Mouse (Mus musculus) T-helper 1 cell (primary cell): ENCODE results near the gene Kcnip4.

Source experiments
- in situ Hi-C: fragments of 300-600 bp; cut with MboI, MseI; formaldehyde crosslinking; loops from one replicate; pipeline ENCODE4 v1.15.1; 2025; ENCODE audit warnings: high pct_unique_total_duplicates

Kcnip4 gene

GRCm38 (mm10) chr5:49524394-49525241 lies at the start of gene Kcnip4:
Kcnip4 (minus strand) TSS chr5:49524907.
- in situ Hi-C loops: no loop called here

DNA sequence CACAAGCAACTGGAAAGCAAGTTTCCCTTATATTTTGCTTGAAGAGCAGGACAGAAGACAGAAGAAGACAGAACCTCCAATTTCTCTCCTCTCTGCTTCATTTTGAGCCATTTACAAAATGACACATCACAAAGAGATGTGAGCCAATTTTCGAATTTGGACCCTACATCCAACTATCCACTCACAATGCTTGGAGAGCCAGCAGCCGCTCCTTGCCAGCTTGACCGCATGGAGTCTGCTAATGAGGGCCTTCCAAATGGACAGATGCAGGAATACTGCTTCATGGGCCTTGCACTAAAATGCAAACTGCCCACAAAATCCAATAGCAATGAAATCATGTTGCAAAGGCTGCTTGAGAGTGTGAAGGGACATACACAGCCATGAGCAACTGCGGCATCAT lies 47.2 kb upstream of the Kcnip4 start:
- in situ Hi-C loops: no loop called here

GRCm38 (mm10) chr5:49563751-49564150 lies 39.0 kb upstream of the Kcnip4 start:
- in situ Hi-C loops: no loop called here

GRCm38 (mm10) chr5:49557436-49557835 lies 32.7 kb upstream of the Kcnip4 start:
- in situ Hi-C loops: no loop called here

DNA sequence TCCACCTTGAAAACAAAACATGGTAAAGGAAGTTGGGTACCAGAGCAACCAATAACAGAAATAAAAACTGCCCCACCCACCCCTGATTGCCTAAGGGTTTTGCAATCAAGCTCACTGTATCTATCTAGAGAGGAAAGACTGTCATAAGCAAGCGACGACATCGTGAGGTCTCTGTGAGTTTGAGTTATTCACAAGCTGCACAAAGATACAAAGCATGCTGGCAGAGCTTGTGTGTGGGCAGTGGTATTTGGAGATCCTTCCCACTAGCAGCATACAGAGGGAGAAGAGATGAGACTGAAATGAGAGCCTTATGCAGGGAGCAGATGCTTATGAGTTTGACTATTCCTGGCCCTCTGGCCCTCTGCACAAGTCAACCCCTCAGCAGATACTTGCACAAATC lies 23.2 kb upstream of the Kcnip4 start:
- in situ Hi-C loops: no loop called here

- in situ Hi-C loops: no loop called here
Measured at GRCm38 (mm10) chr5:49529362-49529761, 4.7 kb upstream of the Kcnip4 start.

DNA sequence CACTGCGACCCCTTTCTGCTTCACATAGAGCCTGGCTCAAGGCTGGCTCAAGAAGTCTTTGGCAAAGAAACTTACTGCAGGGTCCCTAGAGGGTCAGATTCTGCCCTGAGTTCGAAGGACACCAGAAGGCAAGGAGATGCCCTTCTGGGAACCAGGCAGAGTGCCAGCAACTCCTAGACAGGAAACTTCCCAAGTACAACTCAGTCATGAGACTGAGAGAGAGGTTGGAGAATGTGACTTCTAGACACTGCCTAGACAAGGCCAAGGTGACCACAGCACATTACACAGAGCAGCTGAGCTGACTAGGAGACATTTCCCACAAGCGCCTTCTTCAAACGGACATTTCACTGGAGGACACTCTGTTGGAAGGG lies 520 bp upstream of the Kcnip4 start:
- in situ Hi-C loops: no loop called here

DNA sequence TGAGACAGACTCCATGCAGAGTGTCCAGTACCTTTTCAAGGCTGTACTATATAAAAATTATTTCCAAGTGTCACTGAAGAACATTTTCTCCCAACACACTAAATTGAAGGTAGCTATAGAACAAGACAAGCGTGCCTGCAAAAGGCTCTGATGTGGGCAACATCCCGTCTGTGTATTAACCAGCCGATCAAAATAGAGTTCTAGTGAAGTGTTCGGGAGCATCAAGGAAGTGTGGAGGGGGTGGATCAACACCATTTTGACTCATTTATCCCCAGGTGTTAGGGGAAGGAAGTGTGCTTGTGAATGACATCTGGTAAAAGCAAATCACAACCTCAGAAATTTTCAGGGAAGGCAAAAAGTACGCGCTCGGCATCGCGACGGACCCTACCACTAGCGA lies 712 bp downstream of the Kcnip4 start:
- in situ Hi-C loops: no loop called here

- in situ Hi-C loops: no loop called here
Measured at GRCm38 (mm10) chr5:49522986-49523385, 1.7 kb downstream of the Kcnip4 start.

DNA sequence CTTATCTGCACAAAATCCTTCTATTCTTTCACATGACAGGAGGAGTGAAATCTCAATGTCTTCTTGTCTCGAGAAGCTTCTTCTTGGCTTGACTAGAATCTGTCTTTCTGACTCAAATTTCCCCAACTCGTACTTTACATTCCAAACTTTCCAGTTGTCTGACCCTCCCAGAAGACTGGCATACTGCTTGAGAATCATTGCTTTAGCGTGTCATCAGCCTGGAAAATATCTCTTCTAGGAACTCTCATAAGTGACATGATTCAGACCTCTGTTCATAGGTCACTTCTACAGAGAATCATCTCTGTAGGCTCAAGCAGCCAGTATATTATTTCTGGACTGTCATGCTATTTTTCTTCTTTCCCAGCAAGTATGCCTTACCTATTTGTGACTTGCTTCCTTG lies 26.0 kb downstream of the Kcnip4 start:
- in situ Hi-C loops: no loop called here

DNA sequence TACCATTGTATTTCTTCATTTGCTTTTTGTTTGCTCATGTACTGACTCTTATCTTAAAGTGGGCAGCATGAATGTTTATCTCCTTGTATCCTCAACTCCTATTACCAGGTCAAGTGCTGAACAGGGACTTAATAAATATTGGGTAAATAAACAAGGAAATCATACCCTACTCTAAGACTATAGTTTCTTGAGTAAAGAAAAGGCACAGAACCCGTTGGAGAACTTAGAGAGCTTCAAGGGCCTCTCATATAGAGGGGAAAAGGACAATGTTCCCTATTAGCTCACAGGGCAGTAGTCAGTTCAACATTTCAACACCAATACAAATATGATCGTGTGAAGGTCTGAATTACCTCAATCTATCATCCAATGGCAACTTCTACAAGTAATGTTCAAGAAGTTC lies 37.4 kb downstream of the Kcnip4 start:
- in situ Hi-C loops: no loop called here

GRCm38 (mm10) chr5:49470738-49471137 lies 54.0 kb downstream of the Kcnip4 start:
- in situ Hi-C loops: no loop called here

DNA sequence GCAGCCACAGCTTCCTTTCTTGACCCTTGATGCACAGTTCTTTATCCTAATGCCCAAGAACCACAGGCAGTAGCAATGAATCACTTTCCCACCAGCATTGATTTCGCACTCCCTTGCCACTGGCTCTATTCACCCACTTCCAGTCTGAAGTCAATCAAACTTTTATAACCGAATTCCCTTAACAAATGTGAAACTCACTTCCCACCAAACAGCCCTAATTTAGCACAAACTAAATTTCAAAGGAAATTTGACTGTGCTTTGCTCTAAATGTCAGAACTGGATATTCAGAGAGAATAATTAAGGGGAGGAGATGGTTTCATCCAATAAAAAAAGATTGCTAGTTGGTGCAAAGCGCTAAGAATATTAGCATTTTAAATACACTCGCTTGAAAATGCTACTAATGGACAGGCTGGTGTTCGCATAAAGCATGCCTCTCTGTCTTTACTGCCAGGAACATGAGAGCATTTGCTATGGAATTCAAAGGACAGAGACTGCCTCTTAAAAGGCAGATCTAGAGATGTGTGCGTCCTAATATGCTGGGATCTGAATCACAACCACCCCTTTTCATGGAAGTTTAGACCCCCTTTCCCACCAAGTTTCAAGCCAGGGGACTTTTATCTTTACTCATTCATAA lies 63.9 kb downstream of the Kcnip4 start:
- in situ Hi-C loops: no loop called here

- in situ Hi-C loops: no loop called here
Measured at GRCm38 (mm10) chr5:49453100-49453499, 71.6 kb downstream of the Kcnip4 start.

DNA sequence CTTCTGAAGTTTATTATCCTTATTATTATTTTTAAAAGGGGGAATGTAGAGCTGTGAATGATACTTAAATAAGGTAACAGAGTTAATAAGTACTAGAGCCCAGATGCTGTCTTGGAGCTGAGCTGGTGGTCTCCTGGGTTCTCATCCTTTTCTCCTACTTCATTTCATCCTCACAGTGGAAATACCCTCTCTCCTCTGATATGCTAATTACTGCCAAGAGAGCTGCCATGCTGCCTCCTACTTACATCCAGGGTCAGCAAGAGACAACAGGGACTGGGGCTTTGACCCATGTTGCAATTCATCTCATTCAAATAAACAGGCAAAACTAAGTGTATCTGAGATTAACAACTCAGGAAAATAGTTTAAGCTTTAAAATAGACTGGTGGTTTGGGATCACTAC lies 73.4 kb downstream of the Kcnip4 start:
- in situ Hi-C loops: no loop called here

GRCm38 (mm10) chr5:49450876-49451275 lies 73.8 kb downstream of the Kcnip4 start:
- in situ Hi-C loops: no loop called here

DNA sequence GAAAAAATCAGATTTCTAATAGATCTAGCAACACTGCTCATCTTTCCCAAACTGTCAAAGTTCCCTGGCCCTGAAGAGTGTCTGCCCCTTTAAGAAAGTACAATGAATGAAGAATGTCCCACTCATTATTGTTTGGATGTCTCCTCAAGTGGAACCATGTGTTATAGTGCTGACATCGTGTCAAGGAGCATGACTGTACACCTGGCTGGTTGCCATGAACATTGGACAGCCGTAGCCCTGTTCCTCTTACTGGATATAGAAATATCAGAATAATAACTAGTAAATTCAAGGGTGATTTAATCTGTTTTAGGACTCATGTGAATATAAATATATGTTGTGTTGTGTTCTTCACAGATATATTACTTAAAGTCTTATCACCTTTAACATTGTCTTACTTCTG lies 87.5 kb downstream of the Kcnip4 start:
- in situ Hi-C loops: no loop called here

- in situ Hi-C loops: no loop called here
Measured at GRCm38 (mm10) chr5:49427689-49428088, 97.0 kb downstream of the Kcnip4 start.

DNA sequence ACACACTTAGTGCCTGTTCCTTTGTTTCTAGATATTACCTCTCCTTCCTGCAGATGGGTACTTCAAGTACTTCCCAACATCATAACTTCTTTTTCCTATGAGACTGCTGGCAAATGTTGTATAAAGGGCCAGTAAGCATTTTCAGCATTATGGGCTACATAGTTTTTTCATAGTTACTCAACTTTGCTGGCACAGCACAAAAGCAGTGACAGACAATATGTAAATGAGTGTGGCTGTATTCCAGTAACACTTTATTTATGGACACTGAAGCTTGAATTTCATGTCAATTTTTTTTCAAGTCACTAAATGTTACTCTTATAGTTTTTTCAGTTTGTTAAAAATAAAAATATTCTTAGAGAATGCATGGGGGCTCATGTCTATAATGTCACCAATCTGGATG lies 105.0 kb downstream of the Kcnip4 start:
- in situ Hi-C loops: no loop called here

DNA sequence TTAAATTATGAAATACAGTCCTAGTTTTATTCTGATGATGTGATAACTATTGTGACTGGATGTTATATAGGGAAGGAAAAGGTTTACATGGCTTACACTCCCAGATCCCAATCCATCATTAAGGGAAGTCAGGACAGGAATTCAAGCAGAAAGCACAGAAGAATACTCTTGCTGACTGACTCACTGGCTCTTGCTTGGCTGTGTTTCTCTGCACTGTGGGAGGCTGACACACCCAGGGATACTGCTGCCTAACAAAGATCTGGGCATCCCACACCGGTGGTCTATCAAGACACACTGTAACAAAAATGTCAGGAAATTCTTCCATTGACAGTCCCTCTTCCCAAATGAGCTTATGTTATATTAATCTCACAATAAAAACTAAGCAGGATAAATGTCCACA lies 116.4 kb downstream of the Kcnip4 start:
- in situ Hi-C loops: no loop called here

- in situ Hi-C loops: no loop called here
Measured at GRCm38 (mm10) chr5:49370543-49371076, 154.1 kb downstream of the Kcnip4 start.

DNA sequence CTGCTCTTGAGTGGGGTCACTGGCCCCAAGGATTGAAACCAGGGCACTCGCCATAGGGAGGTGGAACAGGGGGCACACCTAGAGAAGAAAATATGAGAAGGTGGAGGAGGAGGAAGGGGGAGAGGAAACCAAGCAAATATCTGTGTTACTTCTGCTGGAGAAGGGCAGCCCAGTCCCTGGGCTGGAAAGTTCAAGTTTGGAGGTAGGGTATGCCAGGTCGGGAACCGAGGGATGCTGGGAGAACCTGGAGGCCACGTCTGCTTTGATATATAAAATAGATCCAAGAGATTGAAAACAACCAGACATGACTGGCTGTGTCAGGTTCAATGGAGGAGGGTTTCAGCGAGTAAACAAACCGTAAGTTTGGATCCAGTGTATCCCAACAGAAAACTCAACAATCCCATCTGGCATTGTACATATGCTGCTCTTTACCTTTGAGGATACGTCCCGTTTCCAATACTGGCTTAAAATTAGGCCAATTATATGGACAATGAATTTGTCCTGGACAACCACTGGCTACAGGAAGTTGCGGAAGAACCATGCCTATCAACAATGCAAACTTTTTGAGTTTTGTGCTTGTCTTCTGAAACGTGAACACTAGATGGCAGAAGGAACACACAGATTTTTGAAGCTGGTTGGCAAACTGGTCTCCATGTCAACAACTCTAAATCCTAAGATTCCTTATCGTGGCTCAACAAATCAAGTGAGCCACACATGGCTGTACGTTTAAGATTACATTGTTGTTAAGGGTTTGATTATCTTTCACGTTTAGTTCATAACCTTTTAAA lies 155.9 kb downstream of the Kcnip4 start:
- in situ Hi-C loops: loop anchor here (5.0 kb wide), 1 partner anchor 593 kb away; no protein-coding TSS in a partner anchor
